Mouse (Mus musculus): Measurements from ENCODE around the gene Fzd9.
A peak's percentile ranks its signal among the peaks of the same experiment; 100 is the strongest.

GRCm38 (mm10) chr5:135251079-135251454 lies at the start of gene Fzd9:
- TF ChIP-seq POLR2A (IDR thresholded peaks at IDR 0.05; ENCODE audit: borderline replicate concordance, extremely low read depth, insufficient read depth, insufficient read length, poor library complexity, severe bottlenecking): peak; percentile 82
- TF ChIP-seq CTCF (IDR thresholded peaks at IDR 0.05; ENCODE audit: borderline replicate concordance, extremely low read depth, insufficient read depth, insufficient read length): no peak

Data from brain, embryonic 14.5 days (tissue).